Mouse (Mus musculus) megakaryocyte, embryonic 14.5 days (primary cell): ENCODE measurements around the gene Zfp978. TPM values are rescaled to one million over a fixed set of nuclear protein-coding genes. Genes with fewer than 3 reads are reported as not detected.
"Not testable (repeated sequence)": the region's sequence is repeated elsewhere in the genome, so short reads cannot be mapped to it uniquely, and the experiment has no call there.

Experiments used
- H3K27me3 ChIP-seq: replicated peaks from 2 replicates; pipeline ENCODE3; 2012; ENCODE audit warnings: inconsistent platforms
- H3K36me3 ChIP-seq: replicated peaks from 2 replicates; pipeline ENCODE3; 2012; ENCODE audit warnings: low read length, inconsistent platforms, mixed read lengths
- H3K4me1 ChIP-seq: 2 replicates; pipeline ENCODE4 v1.6.1; 2012; ENCODE audit warnings: inconsistent platforms
- H3K4me3 ChIP-seq: replicated peaks from 2 replicates; pipeline ENCODE3; 2012; ENCODE audit warnings: moderate library complexity, mild to moderate bottlenecking, inconsistent platforms
- H3K9me3 ChIP-seq: 2 replicates; pipeline ENCODE4 v1.6.1; 2012; ENCODE audit warnings: inconsistent platforms
- FLI1 ChIP-seq: IDR thresholded peaks from 2 replicates; pipeline ENCODE4 v1.6.1; 2012; ENCODE audit warnings: low read length, inconsistent platforms, mixed read lengths
- GATA1 ChIP-seq: IDR thresholded peaks from 3 replicates; pipeline ENCODE4 v1.6.1; 2012; ENCODE audit warnings: mixed read lengths, low read length, inconsistent platforms, borderline replicate concordance
- polyA plus RNA-seq: library from polyadenylated mRNA; stranded (reverse); fragments of >175 nt; gene quantifications from 2 replicates; pipeline ENCODE4 v1.2.3, GENCODE M21; 2012; ENCODE audit warnings: low replicate concordance; ENCODE audit not compliant: insufficient read depth

Zfp978 gene
- polyA plus RNA-seq, 1 experiment, result not detected

- H3K9me3 ChIP-seq, result peaks cover 38% of the 10 kb centered on the region
- no peak for TF ChIP-seq FLI1
- H3K4me3 ChIP-seq, result no peak overlapping the region
- H3K36me3 ChIP-seq, result no peaks in the 10 kb centered on the region
- no peaks in the 10 kb centered on the region for H3K4me1 ChIP-seq
- no peaks in the 10 kb centered on the region for H3K27me3 ChIP-seq
Observed at GRCm38 (mm10) chr4:147417157-147417778, 56.2 kb downstream of the Zfp978 start.

- no peaks in the 10 kb centered on the region for H3K36me3 ChIP-seq
- H3K9me3 ChIP-seq, result peaks cover 38% of the 10 kb centered on the region
- H3K27me3 ChIP-seq, result no peaks in the 10 kb centered on the region
- H3K4me3 ChIP-seq, result no peak overlapping the region
- no peak for TF ChIP-seq GATA1
- no peak for TF ChIP-seq FLI1
- H3K4me1 ChIP-seq, result no peaks in the 10 kb centered on the region
Observed at GRCm38 (mm10) chr4:147417921-147418320, 56.8 kb downstream of the Zfp978 start.

GRCm38 (mm10) chr4:147418333-147418732 lies 57.2 kb downstream of the Zfp978 start:
- H3K4me1 ChIP-seq, H3K27me3 ChIP-seq, H3K36me3 ChIP-seq, H3K4me3 ChIP-seq: not testable (repeated sequence)
- H3K9me3 ChIP-seq, result peaks cover 41% of the 10 kb centered on the region

- H3K4me1 ChIP-seq, H3K4me3 ChIP-seq, H3K36me3 ChIP-seq, H3K27me3 ChIP-seq: not testable (repeated sequence)
- peaks cover 48% of the 10 kb centered on the region for H3K9me3 ChIP-seq
Observed at GRCm38 (mm10) chr4:147419190-147419589, 58.1 kb downstream of the Zfp978 start.

GRCm38 (mm10) chr4:147419756-147420590 lies 58.9 kb downstream of the Zfp978 start:
- H3K27me3 ChIP-seq, H3K4me3 ChIP-seq, H3K36me3 ChIP-seq, H3K4me1 ChIP-seq: not testable (repeated sequence)
- peaks cover 50% of the 10 kb centered on the region for H3K9me3 ChIP-seq

- Histone ChIP-seq H3K36me3 (no peaks in the 10 kb centered on the region), H3K4me1 (no peaks in the 10 kb centered on the region), H3K4me3 (no peak overlapping the region), H3K27me3 (no peaks in the 10 kb centered on the region), H3K9me3 (peaks cover 54% of the 10 kb centered on the region)
- TF ChIP-seq GATA1, result no peak
- TF ChIP-seq FLI1, result no peak
Observed at GRCm38 (mm10) chr4:147420794-147421193, 59.7 kb downstream of the Zfp978 start.

GRCm38 (mm10) chr4:147421316-147421715 lies 60.2 kb downstream of the Zfp978 start:
- not testable (repeated sequence) for H3K27me3 ChIP-seq, H3K36me3 ChIP-seq, H3K4me3 ChIP-seq, H3K4me1 ChIP-seq
- H3K9me3 ChIP-seq, result peaks cover 51% of the 10 kb centered on the region

GRCm38 (mm10) chr4:147423140-147423539 lies 62.0 kb downstream of the Zfp978 start:
- H3K27me3 ChIP-seq, result no peaks in the 10 kb centered on the region
- no peaks in the 10 kb centered on the region for H3K4me1 ChIP-seq
- peaks cover 40% of the 10 kb centered on the region for H3K9me3 ChIP-seq
- H3K4me3 ChIP-seq, result no peak overlapping the region
- H3K36me3 ChIP-seq, result no peaks in the 10 kb centered on the region
- TF ChIP-seq GATA1, result no peak
- TF ChIP-seq FLI1, result no peak

- Histone ChIP-seq H3K9me3 (peaks cover 37% of the 10 kb centered on the region), H3K36me3 (no peaks in the 10 kb centered on the region), H3K4me1 (no peaks in the 10 kb centered on the region), H3K27me3 (no peaks in the 10 kb centered on the region), H3K4me3 (no peak overlapping the region)
- TF ChIP-seq FLI1, result no peak
- TF ChIP-seq GATA1, result no peak
Observed at GRCm38 (mm10) chr4:147423641-147424298, 62.7 kb downstream of the Zfp978 start.

DNA sequence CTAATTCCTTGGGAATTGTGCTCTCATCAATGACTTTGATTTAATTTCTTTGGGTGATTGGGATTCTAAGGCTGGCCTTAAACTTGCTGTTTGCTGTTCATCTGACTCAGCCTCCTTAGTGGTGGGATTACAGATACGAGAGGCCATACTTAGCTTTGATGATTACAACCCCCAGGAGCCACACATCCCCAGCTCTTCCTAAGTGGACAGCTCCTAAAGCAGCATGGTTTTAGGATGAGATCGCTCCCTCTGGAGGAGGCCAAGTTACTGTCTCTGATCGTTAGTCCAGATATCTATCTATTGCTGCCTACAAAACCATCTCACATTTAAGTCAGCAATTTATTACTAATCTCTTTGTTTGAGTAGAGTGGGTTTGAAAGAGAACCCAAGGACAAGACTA lies 63.3 kb downstream of the Zfp978 start:
- not testable (repeated sequence) for H3K4me1 ChIP-seq, H3K36me3 ChIP-seq, H3K4me3 ChIP-seq, H3K27me3 ChIP-seq
- H3K9me3 ChIP-seq, result peaks cover 35% of the 10 kb centered on the region

- H3K9me3 ChIP-seq, result peaks cover 28% of the 10 kb centered on the region
- H3K27me3 ChIP-seq, H3K4me1 ChIP-seq, H3K36me3 ChIP-seq, H3K4me3 ChIP-seq: not testable (repeated sequence)
Observed at GRCm38 (mm10) chr4:147425615-147426347, 64.7 kb downstream of the Zfp978 start.
